ENCODE assay signal across 22 mouse cellular contexts in the genomic region with DNA sequence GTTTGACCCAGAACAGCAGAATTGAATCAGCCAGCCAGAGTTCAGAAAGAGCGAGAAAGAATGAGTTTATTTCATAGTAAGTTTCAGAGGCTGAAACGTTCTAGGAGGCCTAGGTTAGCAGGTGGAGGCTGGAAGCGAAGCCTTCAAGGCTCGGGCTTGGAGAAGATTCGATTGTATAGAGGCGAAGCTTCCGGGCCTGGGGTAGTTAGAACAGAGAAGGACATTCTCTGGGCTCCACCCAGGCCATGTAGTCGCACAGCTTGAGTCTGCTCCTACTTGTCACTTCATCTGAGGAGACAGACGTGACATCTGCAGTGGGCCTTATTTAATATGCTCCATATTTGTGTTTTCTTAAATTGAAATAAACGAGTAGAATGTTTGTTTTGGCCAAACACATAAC.
A peak's percentile ranks its signal among the peaks of the same experiment; 100 is the strongest.
DNase-seq lines count a peak whose midpoint lies in the region; ATAC-seq lines count a peak whose summit lies in the region.
"Had no signal": no experiment of that assay in that cellular context is flagged by ENCODE, and none has a peak within 500 bp of the region (broad histone marks: within the 10 kb centered on the region; RNA-seq: fewer than 3 reads in every experiment).

No protein-coding gene starts in this region.

- ATAC-seq in midbrain, embryonic 11.5 days (ENCODE audit: low FRiP score) = no peak
- ATAC-seq: CD4-positive, CD25-positive, alpha-beta regulatory T cell, adult 4 months; forebrain, embryonic 14.5 days; hindbrain, postnatal 0 days; inflammation-experienced regulatory T-cells, adult 6 months had no signal

- H3K27ac ChIP-seq in heart, embryonic 10.5 days = no peak overlapping the region
- H3K27ac ChIP-seq in midbrain, embryonic 10.5 days (replicated peaks) = no peak overlapping the region
- H3K27ac ChIP-seq in midbrain, embryonic 11.5 days (ENCODE audit: low read depth, low read length) = no peak overlapping the region
- H3K27ac ChIP-seq in macrophage = 0 out of 2 replicates have a peak overlapping the region, but pooled peaks have one; percentile 38
- H3K27ac ChIP-seq: forebrain, embryonic 10.5 days; heart, embryonic 15.5 days; hindbrain, embryonic 14.5 days; hindbrain, postnatal 0 days had no signal

- no peak overlapping the region for H3K9ac ChIP-seq in midbrain, embryonic 11.5 days (ENCODE audit: low read length)
- H3K9ac ChIP-seq: heart, embryonic 12.5 days; heart, embryonic 15.5 days; hindbrain, embryonic 14.5 days had no signal

- H3K9me3 ChIP-seq in heart, embryonic 10.5 days = no peaks in the 10 kb centered on the region
- H3K9me3 ChIP-seq in midbrain, embryonic 10.5 days (replicated peaks) = no peaks in the 10 kb centered on the region
- no peaks in the 10 kb centered on the region for H3K9me3 ChIP-seq in midbrain, embryonic 11.5 days (ENCODE audit: control insufficient read depth, low read length)
- H3K9me3 ChIP-seq: forebrain, embryonic 10.5 days; heart, embryonic 12.5 days; heart, embryonic 15.5 days had no signal

- no peaks in the 10 kb centered on the region for H3K27me3 ChIP-seq in heart, embryonic 10.5 days (ENCODE audit: insufficient read depth, poor library complexity, severe bottlenecking)
- H3K27me3 ChIP-seq in midbrain, embryonic 10.5 days (ENCODE audit: low read depth, poor library complexity, severe bottlenecking) = no peaks in the 10 kb centered on the region
- no peaks in the 10 kb centered on the region for H3K27me3 ChIP-seq in midbrain, embryonic 11.5 days (ENCODE audit: control insufficient read depth, insufficient read depth, low read length)
- H3K27me3 ChIP-seq: heart, embryonic 12.5 days; heart, embryonic 15.5 days had no signal

- DNase-seq in heart, embryonic 10.5 days (ENCODE audit: low spot score) = peak; percentile 48
- DNase-seq in heart, postnatal 25 days (ENCODE audit: low spot score) = no peak
- DNase-seq in midbrain, embryonic 10.5 days (ENCODE audit: low spot score) = peak; percentile 6
- DNase-seq in midbrain, embryonic 11.5 days (ENCODE audit: low spot score, missing footprints) = no peak
- DNase-seq in retina, postnatal 1 day = no peak
- DNase-seq: adrenal gland, postnatal 14 days; cerebellum, adult 11-12 months; cerebellum, adult 8-10 months; cerebellum, postnatal 10 days; cerebellum, postnatal 36 days; gastrocnemius, postnatal 25 days; heart, postnatal 10 days; heart, postnatal 4 days had no signal

- intact Hi-C loops in heart, postnatal 25 days (cut with DNase I) = no loop called here

- 89% methylated on average over 10 of the region's 10 CpGs for WGBS in heart, embryonic 10.5 days
- WGBS in midbrain, embryonic 10.5 days = 92% methylated on average over 10 of the region's 10 CpGs
- WGBS in midbrain, embryonic 11.5 days = 92% methylated on average over 10 of the region's 10 CpGs
- WGBS in macrophage (ENCODE audit: missing documents) = 97% methylated on average over 10 of the region's 10 CpGs

- H3K4me1 ChIP-seq in heart, embryonic 10.5 days = no peaks in the 10 kb centered on the region
- no peaks in the 10 kb centered on the region for H3K4me1 ChIP-seq in midbrain, embryonic 10.5 days
- no peaks in the 10 kb centered on the region for H3K4me1 ChIP-seq in midbrain, embryonic 11.5 days (ENCODE audit: control insufficient read depth, insufficient read depth, low read length)
- H3K4me1 ChIP-seq: forebrain, embryonic 10.5 days; heart, embryonic 12.5 days; heart, embryonic 15.5 days had no signal

- no peaks in the 10 kb centered on the region for H3K79me2 ChIP-seq in macrophage (ENCODE audit: inconsistent target)

- H3K36me3 ChIP-seq in heart, embryonic 10.5 days = peaks cover 41% of the 10 kb centered on the region
- peaks cover 98% of the 10 kb centered on the region for H3K36me3 ChIP-seq in midbrain, embryonic 10.5 days
- H3K36me3 ChIP-seq in midbrain, embryonic 11.5 days (ENCODE audit: control insufficient read depth, insufficient read depth, low read length) = peaks cover 18% of the 10 kb centered on the region
- H3K36me3 ChIP-seq in macrophage (ENCODE audit: inconsistent target) = peaks cover 16% of the 10 kb centered on the region; the same call in 1 of the 2 replicates

- no peak overlapping the region for H3K4me2 ChIP-seq in midbrain, embryonic 11.5 days
- H3K4me2 ChIP-seq: heart, embryonic 12.5 days; heart, embryonic 15.5 days; hindbrain, embryonic 14.5 days had no signal

- no peak overlapping the region for H3K4me3 ChIP-seq in heart, embryonic 10.5 days
- H3K4me3 ChIP-seq in midbrain, embryonic 10.5 days = no peak overlapping the region
- H3K4me3 ChIP-seq in midbrain, embryonic 11.5 days (ENCODE audit: low read depth, low read length) = no peak overlapping the region
- no peak overlapping the region for H3K4me3 ChIP-seq in macrophage (ENCODE audit: inconsistent target)
- H3K4me3 ChIP-seq: forebrain, embryonic 10.5 days; heart, embryonic 12.5 days; heart, embryonic 15.5 days had no signal

Comparison
In these comparisons a context has a peak if more than half of its experiments do, and no peak if none do; other contexts are left out.
1. DNase-seq: peak in heart, embryonic 10.5 days (single experiment) and midbrain, embryonic 10.5 days (single experiment); none in heart, postnatal 25 days (single experiment), midbrain, embryonic 11.5 days (single experiment) and retina, postnatal 1 day (single experiment).